Mouse (Mus musculus): ENCODE results near the gene Whrn.

- no peak for TF ChIP-seq CTCF (IDR thresholded peaks at IDR 0.05)
- TF ChIP-seq EP300 (IDR thresholded peaks at IDR 0.05) = no peak
These were observed 85.2 kb downstream of the Whrn start for GRCm38 (mm10) chr4:63410583-63410934.

Data from lung, postnatal 0 days (tissue).